Mouse (Mus musculus) liver, embryonic 11.5 days (tissue): ENCODE data around the gene Ptprn2. TPM values are rescaled to one million over a fixed set of nuclear protein-coding genes. Genes with fewer than 3 reads are reported as not detected.

Experiments
- ATAC-seq: fragments of 200-750 bp; cut with Nextera tagmentation; replicated peaks from 2 replicates; pipeline ENCODE4 v1.8.0; 2017; ENCODE audit warnings: moderate number of reproducible peaks, mild to moderate bottlenecking, moderate TSS enrichment, moderate library complexity; ENCODE audit not compliant: low FRiP score
- DNase-seq: peaks from one replicate; pipeline ENCODE4 v3.0.0-alpha.2; 2017; ENCODE audit warnings: low spot score
- H3K27ac ChIP-seq: fragments of 300-500 bp; sonication (generic); 2 replicates; pipeline ENCODE4 v1.5.1; 2014; ENCODE audit warnings: mild to moderate bottlenecking, low read depth, low read length, control low read depth
- H3K27me3 ChIP-seq: fragments of 300-500 bp; sonication (generic); replicated peaks from 2 replicates; pipeline ENCODE4 v1.6.1; 2014; ENCODE audit warnings: low read length, mixed read lengths; ENCODE audit not compliant: control insufficient read depth, insufficient read depth
- H3K36me3 ChIP-seq: fragments of 300-500 bp; sonication (generic); 2 replicates; pipeline ENCODE4 v1.6.1; 2014; ENCODE audit warnings: mild to moderate bottlenecking, low read length, moderate library complexity, mixed read lengths; ENCODE audit not compliant: control insufficient read depth, insufficient read depth
- H3K4me1 ChIP-seq: fragments of 300-500 bp; sonication (generic); replicated peaks from 2 replicates; pipeline ENCODE4 v1.6.1; 2014; ENCODE audit warnings: low read length, mixed read lengths; ENCODE audit not compliant: control insufficient read depth, insufficient read depth
- H3K4me2 ChIP-seq: fragments of 300-500 bp; sonication (generic); 2 replicates; pipeline ENCODE4 v1.6.1; 2014; ENCODE audit warnings: mild to moderate bottlenecking, control low read depth, moderate library complexity
- H3K4me3 ChIP-seq: fragments of 300-500 bp; sonication (generic); 2 replicates; pipeline ENCODE4 v1.5.1; 2014; ENCODE audit warnings: low read depth, low read length, control low read depth
- H3K9ac ChIP-seq: fragments of 300-500 bp; sonication (generic); 2 replicates; pipeline ENCODE4 v1.6.1; 2014; ENCODE audit warnings: low read depth, low read length, control low read depth
- H3K9me3 ChIP-seq: fragments of 300-500 bp; sonication (generic); 2 replicates; pipeline ENCODE4 v1.6.1; 2016; ENCODE audit warnings: low read length, inconsistent platforms, mixed read lengths; ENCODE audit not compliant: control insufficient read depth
- whole genome bisulfite sequencing: fragments of 180-500 bp; shearing (Covaris S2); extraction: QIAGEN DNeasy Blood & Tissue Kit; methylation state at CpG from one replicate; pipeline ENCODE4 v1.1.7; 2014; 5-methylcytosine and 5-hydroxymethylcytosine counted together
- polyA plus RNA-seq: library from polyadenylated mRNA; unstranded; fragments of >200 nt; fragmentation: Nextera tagmentation; extraction: Ambion mirVana; gene quantifications from 2 replicates; pipeline ENCODE4 v1.2.1, GENCODE M21; 2014

Gene Ptprn2
- polyA plus RNA-seq, 1 experiment from 2014 or later: 0.11 TPM

GRCm38 (mm10) chr12:116469096-116469495, 16.4 kb upstream of the Ptprn2 start:
- Histone ChIP-seq H3K9ac (no peak overlapping the region), H3K27ac (no peak overlapping the region), H3K36me3 (no peaks in the 10 kb centered on the region), H3K9me3 (no peaks in the 10 kb centered on the region), H3K4me3 (no peak overlapping the region), H3K4me2 (no peak overlapping the region), H3K27me3 (no peaks in the 10 kb centered on the region), H3K4me1 (no peaks in the 10 kb centered on the region)
- ATAC-seq: no peak
- DNase-seq: no peak
- WGBS: 74% methylated on average over 3 of the region's 3 CpGs

GRCm38 (mm10) chr12:116473264-116473663, 12.3 kb upstream of the Ptprn2 start:
- H3K4me2 ChIP-seq: no peak overlapping the region
- H3K27ac ChIP-seq: no peak overlapping the region
- H3K27me3 ChIP-seq: no peaks in the 10 kb centered on the region
- no peaks in the 10 kb centered on the region for H3K36me3 ChIP-seq
- DNase-seq (no peak), ATAC-seq (no peak)
- H3K4me1 ChIP-seq: no peaks in the 10 kb centered on the region
- H3K4me3 ChIP-seq: no peak overlapping the region
- H3K9ac ChIP-seq: no peak overlapping the region
- WGBS: 73% methylated on average over 2 of the region's 2 CpGs
- H3K9me3 ChIP-seq: no peaks in the 10 kb centered on the region

GRCm38 (mm10) chr12:116473761-116474160, 11.8 kb upstream of the Ptprn2 start:
- DNase-seq: no peak
- H3K4me1 ChIP-seq: no peaks in the 10 kb centered on the region
- no peak for ATAC-seq

GRCm38 (mm10) chr12:116474676-116475075, 10.8 kb upstream of the Ptprn2 start:
- DNase-seq (no peak), ATAC-seq (no peak)
- Histone ChIP-seq H3K4me3 (no peak overlapping the region), H3K9ac (no peak overlapping the region), H3K27me3 (no peaks in the 10 kb centered on the region), H3K9me3 (no peaks in the 10 kb centered on the region), H3K4me1 (no peaks in the 10 kb centered on the region), H3K4me2 (no peak overlapping the region), H3K36me3 (no peaks in the 10 kb centered on the region), H3K27ac (no peak overlapping the region)
- WGBS: 62% methylated on average over 3 of the region's 3 CpGs

More at GRCm38 (mm10) chr12:116473761-116474160, 11.8 kb upstream of the Ptprn2 start:
- Histone ChIP-seq H3K9ac (no peak overlapping the region), H3K27ac (no peak overlapping the region), H3K27me3 (no peaks in the 10 kb centered on the region), H3K4me3 (no peak overlapping the region), H3K36me3 (no peaks in the 10 kb centered on the region), H3K9me3 (no peaks in the 10 kb centered on the region), H3K4me2 (no peak overlapping the region)

- ATAC-seq (no peak), DNase-seq (no peak)
- no peak overlapping the region for H3K4me3 ChIP-seq
- H3K9ac ChIP-seq: no peak overlapping the region
- no peaks in the 10 kb centered on the region for H3K9me3 ChIP-seq
- no peaks in the 10 kb centered on the region for H3K4me1 ChIP-seq
- H3K27me3 ChIP-seq: no peaks in the 10 kb centered on the region
- 37% methylated on average over 1 of the region's 1 CpGs for WGBS
- H3K27ac ChIP-seq: no peak overlapping the region
- no peaks in the 10 kb centered on the region for H3K36me3 ChIP-seq
- H3K4me2 ChIP-seq: no peak overlapping the region
Measured at GRCm38 (mm10) chr12:116478771-116479170, 6.7 kb upstream of the Ptprn2 start.

- WGBS: 58% methylated on average over 1 of the region's 1 CpGs
- H3K27me3 ChIP-seq: peaks cover 20% of the 10 kb centered on the region
- no peaks in the 10 kb centered on the region for H3K9me3 ChIP-seq
- no peak overlapping the region for H3K4me3 ChIP-seq
- no peak overlapping the region for H3K9ac ChIP-seq
- H3K4me1 ChIP-seq: peaks cover 7% of the 10 kb centered on the region
- H3K27ac ChIP-seq: no peak overlapping the region
- H3K4me2 ChIP-seq: no peak overlapping the region
- H3K36me3 ChIP-seq: no peaks in the 10 kb centered on the region
- DNase-seq: no peak
- ATAC-seq: no peak
Measured at GRCm38 (mm10) chr12:116481921-116482320, 3.6 kb upstream of the Ptprn2 start.

GRCm38 (mm10) chr12:116483581-116483980, 1.9 kb upstream of the Ptprn2 start:
- Histone ChIP-seq H3K27me3 (peaks cover 28% of the 10 kb centered on the region), H3K4me2 (no peak overlapping the region), H3K9ac (no peak overlapping the region), H3K4me3 (no peak overlapping the region), H3K27ac (no peak overlapping the region), H3K4me1 (peaks cover 7% of the 10 kb centered on the region), H3K36me3 (no peaks in the 10 kb centered on the region), H3K9me3 (no peaks in the 10 kb centered on the region)
- no peak for ATAC-seq
- WGBS: 40% methylated on average over 2 of the region's 2 CpGs
- DNase-seq: no peak

GRCm38 (mm10) chr12:116484991-116485390, 529 bp upstream of the Ptprn2 start:
- Histone ChIP-seq H3K9ac (no peak overlapping the region), H3K27ac (no peak overlapping the region), H3K4me1 (peaks cover 7% of the 10 kb centered on the region), H3K4me2 (peak overlapping the region; percentile 90), H3K27me3 (peaks cover 28% of the 10 kb centered on the region), H3K36me3 (no peaks in the 10 kb centered on the region), H3K9me3 (no peaks in the 10 kb centered on the region), H3K4me3 (no peak overlapping the region)
- no peak for DNase-seq
- ATAC-seq: 0 out of 2 replicates have a peak, but pooled peaks have one; percentile 1
- WGBS: 75% methylated on average over 8 of the region's 8 CpGs

GRCm38 (mm10) chr12:116486404-116486730, 847 bp downstream of the Ptprn2 start:
- WGBS: 8% methylated on average over 10 of the region's 10 CpGs
- H3K4me1 ChIP-seq: peaks cover 7% of the 10 kb centered on the region
- no peaks in the 10 kb centered on the region for H3K9me3 ChIP-seq
- ATAC-seq (no peak), DNase-seq (no peak)
- no peak overlapping the region for H3K27ac ChIP-seq
- H3K9ac ChIP-seq: no peak overlapping the region
- H3K36me3 ChIP-seq: no peaks in the 10 kb centered on the region
- peak overlapping the region; percentile 90 for H3K4me2 ChIP-seq
- H3K4me3 ChIP-seq: peak overlapping the region; percentile 52
- H3K27me3 ChIP-seq: peaks cover 28% of the 10 kb centered on the region
